Mouse (Mus musculus): ENCODE data around the gene Enkur. TPM values are rescaled to one million over a fixed set of nuclear protein-coding genes. Genes with fewer than 3 reads are reported as not detected.

Enkur gene
- total RNA-seq, 2 experiments from 2014 or later = 2.6 to 3.0 TPM

DNA sequence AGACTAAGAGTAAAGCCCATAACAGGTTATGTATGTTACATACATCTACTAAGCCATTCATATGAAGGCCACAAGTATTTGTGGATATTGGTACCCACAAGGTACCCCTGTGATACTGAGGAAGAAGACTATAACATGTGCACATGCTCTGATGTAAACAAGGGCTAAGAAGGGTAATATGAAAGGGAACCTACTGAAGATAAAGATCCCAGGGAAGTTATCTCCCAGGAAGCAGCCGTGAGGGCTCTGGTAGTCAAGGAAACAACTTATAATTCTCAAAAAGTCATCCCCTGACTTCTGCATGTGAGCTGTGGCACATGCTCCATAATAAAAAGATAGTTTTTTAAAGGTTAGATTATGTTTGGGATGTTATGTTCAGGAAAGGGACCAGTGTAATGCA lies 13.9 kb downstream of the Enkur start:
- no peak for DNase-seq (ENCODE audit: low spot score in 2 of 2)

DNA sequence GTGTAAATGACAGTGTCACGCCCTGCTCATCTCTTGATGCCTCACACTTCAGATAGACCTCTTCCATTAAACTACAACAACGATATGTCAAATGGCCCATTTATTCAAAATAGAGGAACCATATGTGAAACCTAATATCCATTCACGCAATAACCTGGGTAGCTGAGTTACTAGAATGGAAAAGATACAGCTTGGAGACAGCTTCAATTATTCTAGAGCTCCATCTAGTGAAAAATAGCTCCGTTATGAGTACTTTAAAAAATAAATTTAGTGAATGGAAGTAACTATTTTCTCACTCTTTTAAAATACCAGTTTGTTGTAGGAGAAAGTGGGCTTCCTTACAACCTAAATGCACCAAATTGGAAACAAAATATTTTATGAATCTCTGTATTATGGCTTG lies 16.6 kb downstream of the Enkur start:
- DNase-seq (ENCODE audit: low spot score in 2 of 2) = peak in 1 of 2 experiments; percentile 23

DNA sequence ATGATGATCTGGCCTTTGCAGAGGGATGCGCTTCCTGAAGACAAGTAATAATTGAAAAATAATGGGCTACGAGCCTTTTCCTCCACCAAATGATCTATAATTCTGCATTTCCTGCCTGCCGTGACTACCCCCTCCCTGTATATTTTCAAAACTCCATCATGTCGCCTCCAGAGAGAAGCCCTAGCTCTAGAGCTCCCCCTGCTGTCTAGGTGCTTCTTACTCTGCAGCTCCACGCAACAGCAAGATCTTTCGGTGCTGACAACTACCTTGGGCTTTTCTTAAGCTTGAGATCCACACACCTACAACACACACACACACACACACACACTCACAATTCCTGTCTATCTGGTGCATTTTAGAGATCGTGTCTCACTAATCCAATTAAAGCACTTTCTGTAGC lies 17.6 kb downstream of the Enkur start:
- peak; percentile 44 to 87 for DNase-seq (ENCODE audit: low spot score in 2 of 2)

DNA sequence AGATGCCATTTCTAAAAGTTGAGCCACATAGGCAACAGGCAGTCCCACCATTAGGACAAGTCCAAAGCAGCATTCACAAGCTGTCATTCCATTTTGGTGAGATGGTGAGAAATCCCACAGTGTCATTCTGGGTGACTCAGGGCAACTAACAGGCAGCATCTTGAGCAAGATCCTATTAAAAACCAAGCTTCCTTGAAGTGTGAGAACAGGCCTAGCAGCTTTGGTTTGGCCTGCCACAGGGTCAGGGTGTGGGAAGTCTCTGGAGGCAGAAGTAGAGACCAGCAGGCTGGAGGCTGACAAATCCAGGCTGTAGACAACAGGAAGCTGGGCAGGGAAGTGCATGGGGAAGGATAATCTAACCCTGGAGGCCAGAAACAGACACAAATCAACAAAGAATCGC lies 22.4 kb downstream of the Enkur start:
- DNase-seq (ENCODE audit: low spot score in 2 of 2) = no peak

DNA sequence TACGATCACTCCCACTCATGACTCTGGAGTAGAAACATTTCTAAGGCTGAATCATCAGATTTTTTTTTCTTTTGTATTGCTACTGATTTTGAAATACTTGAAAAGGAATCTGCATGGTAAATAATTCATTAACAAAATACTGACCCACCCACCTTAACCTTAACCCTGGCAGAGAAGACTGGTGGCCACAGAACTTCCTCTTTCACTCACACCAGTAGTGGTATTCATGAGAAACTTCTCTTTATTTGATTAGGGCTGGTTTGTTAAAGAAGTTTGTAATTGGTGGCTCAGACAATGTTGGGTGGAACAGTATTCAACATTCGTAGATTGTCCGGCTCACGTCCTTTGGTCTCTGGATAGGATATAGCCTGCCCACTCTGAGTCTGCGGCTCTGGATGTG lies 26.0 kb downstream of the Enkur start:
- no peak for DNase-seq (ENCODE audit: low spot score in 2 of 2)

DNA sequence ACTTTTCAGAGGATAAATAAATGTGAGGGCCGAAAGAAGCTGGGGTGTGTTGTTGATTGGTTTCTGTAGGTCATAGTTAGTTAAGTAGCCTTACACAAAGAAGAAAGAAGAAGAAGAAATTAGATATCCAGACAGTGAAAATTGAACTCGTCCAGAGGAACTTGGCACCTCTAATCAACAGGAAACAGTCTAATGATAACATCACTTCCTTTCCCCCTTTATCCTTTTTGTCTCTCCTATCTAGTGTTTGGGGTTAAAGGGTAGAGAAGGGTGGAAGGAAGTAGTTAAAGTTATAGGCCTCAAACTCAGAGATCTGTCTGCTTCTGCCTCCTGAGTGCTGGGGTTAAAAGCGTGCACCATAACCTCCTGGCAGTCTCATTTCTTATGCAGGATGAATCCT lies 32.4 kb downstream of the Enkur start:
- DNase-seq (ENCODE audit: low spot score in 2 of 2) = no peak

DNA sequence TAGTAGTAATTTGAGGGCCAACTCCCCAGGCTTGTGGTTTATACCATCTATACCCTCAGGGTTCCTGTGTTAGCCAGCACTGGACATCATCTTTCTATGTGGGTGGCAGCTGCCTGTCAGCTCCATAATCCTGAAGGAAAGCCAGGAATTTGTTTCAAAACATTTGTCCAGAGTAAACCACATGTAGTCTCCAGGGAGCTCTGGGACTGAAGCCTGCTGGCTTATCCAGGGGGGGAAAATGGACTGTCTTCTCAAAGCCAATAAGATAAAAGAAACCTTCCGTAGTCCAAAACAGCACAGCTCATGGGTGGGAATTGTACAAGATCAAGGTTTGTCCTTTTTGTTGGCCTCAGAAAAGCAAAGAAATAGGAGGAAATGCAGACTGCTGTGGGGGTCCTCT lies 37.2 kb downstream of the Enkur start:
- no peak for DNase-seq (ENCODE audit: low spot score in 2 of 2)

DNA sequence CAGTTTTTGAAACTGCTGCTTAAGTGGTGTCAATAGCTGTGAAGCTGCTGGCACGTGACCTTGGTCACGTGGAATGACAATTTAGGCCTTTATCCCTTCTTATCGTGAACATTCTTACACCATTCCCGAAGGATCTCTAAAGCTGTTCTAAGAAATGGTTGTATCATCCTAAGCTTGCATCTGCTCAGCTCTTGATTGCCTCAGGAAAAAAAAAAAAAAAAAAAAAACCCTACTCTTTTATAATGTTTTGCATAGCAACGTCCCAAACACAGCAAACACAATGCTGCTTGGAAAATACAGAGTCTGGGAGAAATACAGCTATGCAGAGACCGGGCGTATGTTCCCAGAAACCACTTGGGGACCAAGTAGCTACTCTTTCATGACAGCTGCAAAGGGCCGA lies 40.9 kb downstream of the Enkur start:
- DNase-seq (ENCODE audit: low spot score in 2 of 2) = no peak

DNA sequence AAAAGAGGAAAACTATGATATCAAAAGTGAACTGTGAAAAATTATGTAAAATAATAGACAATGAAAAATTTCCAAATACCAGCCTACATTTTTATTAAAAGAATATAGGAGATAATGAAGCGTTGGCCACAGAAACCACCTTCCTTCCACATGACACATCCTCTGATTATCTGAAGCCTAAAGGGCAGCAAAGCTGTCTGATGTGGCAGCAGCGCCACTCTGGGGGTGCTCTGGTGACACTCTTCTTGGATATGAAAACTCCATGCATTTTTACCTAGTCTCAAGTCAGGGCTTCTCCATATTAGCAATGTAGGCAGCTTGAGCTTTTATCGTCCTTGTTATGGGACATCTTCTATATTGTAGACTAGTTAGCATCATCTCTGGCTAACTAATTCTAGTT lies 51.7 kb downstream of the Enkur start:
- no peak for DNase-seq (ENCODE audit: low spot score in 2 of 2)

DNA sequence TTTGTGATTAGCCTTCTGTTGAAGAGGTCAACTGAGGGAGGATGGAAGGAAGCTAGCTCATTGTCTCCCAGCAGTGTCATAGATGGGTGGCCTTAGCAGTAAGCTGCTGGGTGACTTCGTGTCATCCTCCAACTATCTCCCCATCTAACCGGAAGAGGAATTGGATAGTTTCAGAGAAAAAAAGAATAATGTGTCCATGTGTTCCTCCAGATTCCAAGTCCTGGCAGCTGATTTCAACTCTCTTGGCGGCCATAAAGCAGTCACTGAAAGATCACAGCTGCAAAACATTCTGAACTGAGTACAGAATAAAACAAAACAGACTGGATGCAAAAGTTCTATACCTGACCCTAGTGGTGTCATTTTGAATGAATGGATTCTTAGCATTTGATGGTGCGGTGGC lies 58.0 kb downstream of the Enkur start:
- DNase-seq (ENCODE audit: low spot score in 2 of 2) = no peak

DNA sequence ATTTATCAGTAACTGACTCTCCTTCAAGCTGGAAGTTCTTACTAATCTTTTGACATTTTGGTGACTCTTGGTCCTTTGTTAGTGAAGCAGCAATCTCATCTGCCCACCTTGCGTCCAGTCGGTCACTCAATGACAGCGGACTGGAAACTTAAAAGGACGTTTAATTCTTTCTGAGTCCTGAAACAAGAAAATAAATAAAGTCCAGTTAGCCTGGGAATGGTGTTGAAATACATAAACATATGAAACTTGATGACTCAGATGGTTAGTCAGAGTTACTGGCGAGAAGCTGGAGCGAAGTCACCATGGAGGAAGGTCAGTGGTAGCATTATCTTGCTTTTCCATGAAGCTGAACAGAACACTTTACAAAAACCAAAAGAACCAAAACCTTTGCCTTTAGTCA lies 58.7 kb downstream of the Enkur start:
- no peak for DNase-seq (ENCODE audit: low spot score in 2 of 2)

DNA sequence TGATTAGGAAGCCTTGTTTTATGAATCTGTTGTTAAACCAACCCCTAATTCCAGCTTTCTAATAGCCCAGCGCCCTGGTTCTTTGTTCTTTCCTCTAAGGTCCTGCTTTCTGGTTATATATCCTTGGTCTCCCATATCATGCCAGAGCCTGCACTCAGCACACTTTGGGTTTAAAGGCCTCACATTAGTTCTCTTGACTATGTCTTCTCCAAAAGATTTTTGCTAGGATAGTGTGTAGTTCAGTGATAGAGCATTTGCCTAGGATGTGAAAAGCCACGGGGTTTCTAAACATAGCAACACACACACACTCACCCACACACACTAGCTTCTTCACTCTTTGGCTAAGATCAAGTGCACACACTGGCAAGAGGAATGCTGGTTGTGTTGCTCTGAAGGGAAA lies 62.5 kb downstream of the Enkur start:
- peak in 1 of 2 experiments; percentile 23 for DNase-seq (ENCODE audit: low spot score in 2 of 2)

DNA sequence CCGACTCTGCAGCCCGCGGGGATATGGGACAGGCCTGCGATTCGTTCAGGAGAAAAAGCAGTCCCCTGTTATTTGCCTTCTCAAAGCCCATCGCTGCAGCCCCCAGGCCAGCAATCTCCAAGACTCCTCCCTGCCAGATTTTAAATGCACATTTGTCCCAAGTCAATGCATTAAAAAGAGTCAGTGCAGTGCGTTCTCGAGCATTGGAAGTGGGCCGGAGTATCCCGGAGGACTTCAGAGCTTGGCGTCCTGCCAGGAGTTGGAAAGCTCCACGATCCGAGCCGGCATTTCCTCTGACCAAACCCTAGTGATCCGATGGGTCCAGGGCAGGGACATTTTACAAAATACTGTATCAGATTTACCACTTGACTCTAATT lies 63.0 kb downstream of the Enkur start:
- DNase-seq (ENCODE audit: low spot score in 2 of 2) = peak in 1 of 2 experiments; percentile 47

DNA sequence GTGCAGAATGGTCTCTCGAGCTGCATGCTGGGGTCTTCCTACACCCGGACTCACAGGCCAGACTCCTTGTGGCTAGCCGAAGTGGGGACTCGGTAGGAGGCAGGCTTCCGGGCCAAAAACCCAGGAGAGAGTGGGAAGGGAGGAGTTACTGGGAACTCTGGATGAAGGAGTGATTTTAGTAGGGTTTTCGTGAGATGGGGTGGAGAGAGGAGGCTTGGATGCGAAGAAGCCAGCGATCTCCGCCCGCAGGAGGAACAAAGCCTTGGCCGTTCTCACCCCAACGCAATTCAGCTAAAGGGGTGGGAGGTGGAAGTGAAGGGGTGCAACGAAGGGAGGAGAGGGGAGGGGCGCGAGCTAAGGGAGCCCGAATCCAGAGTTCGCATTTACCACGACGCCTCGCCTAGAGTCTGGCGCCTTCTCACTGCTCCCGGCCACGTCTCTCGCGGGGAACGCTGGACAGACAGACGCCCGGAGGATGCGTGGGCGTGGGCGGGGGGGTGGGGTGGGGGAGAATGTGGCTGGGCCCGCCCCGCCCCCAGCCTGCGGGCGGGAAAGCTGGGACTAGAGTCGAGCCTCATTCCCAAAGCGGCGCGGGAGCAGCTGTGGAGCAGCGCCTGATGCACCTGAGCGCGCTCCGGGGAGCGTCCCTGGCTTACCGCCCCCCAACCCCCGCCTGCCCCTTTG lies 63.5 kb downstream of the Enkur start:
- peak; percentile 17 to 39 for DNase-seq (ENCODE audit: low spot score in 2 of 2)

DNA sequence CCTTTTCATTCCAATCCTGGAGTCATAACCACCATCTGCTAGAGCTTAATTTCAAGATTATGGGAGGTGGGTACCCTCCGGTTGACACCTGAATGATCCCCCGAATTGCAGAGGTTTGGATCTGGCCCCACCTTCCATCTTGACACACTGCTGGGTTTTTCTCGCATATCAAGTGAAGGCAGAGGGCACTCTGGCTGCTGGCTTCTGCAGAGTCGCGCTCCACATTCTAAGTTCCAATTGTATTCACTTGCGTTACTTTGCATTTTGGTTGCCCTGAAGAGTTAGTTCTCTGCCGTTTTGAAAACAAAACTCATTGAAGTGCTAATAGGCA lies 64.0 kb downstream of the Enkur start:
- DNase-seq (ENCODE audit: low spot score in 2 of 2) = no peak

Other genes with a start within 250 kb of the Enkur start
- 100 to 1,000 TPM; 320 to 367 TPM for gene Arhgap21, start 236.5 kb downstream of the Enkur start, total RNA-seq (2021)
- gene Thnsl1, start 359 bp upstream of the Enkur start, total RNA-seq (2021) = 10 to 100 TPM; 19.2 to 21.6 TPM
- 10 to 100 TPM; 70.6 to 71.4 TPM for gene Gpr158, start 162.2 kb upstream of the Enkur start, total RNA-seq (2021)